Mouse (Mus musculus) intestine, postnatal 0 days (tissue): ENCODE measurements at regions not wholly inside any gene's neighbourhood (a gene's known extent, or its start where the extent isn't known, plus 50 kb on each side); places are given as distances from the start of the nearest gene placed in this dataset.

Source experiments
- ATAC-seq: fragments of 200-750 bp; cut with Nextera tagmentation; 2 replicates; pipeline ENCODE4 v1.8.0; 2017; ENCODE audit warnings: mild to moderate bottlenecking, moderate TSS enrichment, moderate library complexity
- H3K27ac ChIP-seq: fragments of 300-500 bp; sonication (generic); 2 replicates; pipeline ENCODE4 v1.5.1; 2014; ENCODE audit warnings: mild to moderate bottlenecking, low read depth, low read length, moderate library complexity
- H3K27me3 ChIP-seq: fragments of 300-500 bp; sonication (generic); replicated peaks from 2 replicates; pipeline ENCODE4 v1.6.1; 2014; ENCODE audit warnings: low read length, mixed read lengths; ENCODE audit not compliant: control insufficient read depth, insufficient read depth
- H3K36me3 ChIP-seq: fragments of 300-500 bp; sonication (generic); 2 replicates; pipeline ENCODE4 v1.6.1; 2014; ENCODE audit warnings: mild to moderate bottlenecking, moderate library complexity; ENCODE audit not compliant: control insufficient read depth, insufficient read depth
- H3K4me1 ChIP-seq: fragments of 300-500 bp; sonication (generic); replicated peaks from 2 replicates; pipeline ENCODE4 v1.6.1; 2014; ENCODE audit warnings: antibody characterized with exemption, low read length, mixed read lengths; ENCODE audit not compliant: control insufficient read depth, insufficient read depth
- H3K4me2 ChIP-seq: fragments of 300-500 bp; sonication (generic); replicated peaks from 2 replicates; pipeline ENCODE4 v1.6.1; 2014; ENCODE audit warnings: low read depth, mild to moderate bottlenecking, moderate library complexity
- H3K4me3 ChIP-seq: fragments of 300-500 bp; sonication (generic); 2 replicates; pipeline ENCODE4 v1.5.1; 2014; ENCODE audit warnings: low read depth, low read length
- H3K9ac ChIP-seq: fragments of 300-500 bp; sonication (generic); 2 replicates; pipeline ENCODE4 v1.6.1; 2014; ENCODE audit warnings: mild to moderate bottlenecking, low read depth, low read length
- H3K9me3 ChIP-seq: fragments of 300-500 bp; sonication (generic); 2 replicates; pipeline ENCODE4 v1.6.1; 2016; ENCODE audit warnings: mixed run types; ENCODE audit not compliant: control insufficient read depth
- CTCF ChIP-seq: sonication (generic); IDR thresholded peaks from 2 replicates; pipeline ENCODE4 v1.5.1; 2016; ENCODE audit warnings: low read depth, mild to moderate bottlenecking, control low read depth, antibody characterized with exemption, moderate library complexity
- WGBS: fragments of 180-500 bp; shearing (Covaris S2); extraction: QIAGEN DNeasy Blood & Tissue Kit; methylation state at CpG from one replicate; pipeline ENCODE4 v1.1.7; 2014; 5-methylcytosine and 5-hydroxymethylcytosine counted together

DNA sequence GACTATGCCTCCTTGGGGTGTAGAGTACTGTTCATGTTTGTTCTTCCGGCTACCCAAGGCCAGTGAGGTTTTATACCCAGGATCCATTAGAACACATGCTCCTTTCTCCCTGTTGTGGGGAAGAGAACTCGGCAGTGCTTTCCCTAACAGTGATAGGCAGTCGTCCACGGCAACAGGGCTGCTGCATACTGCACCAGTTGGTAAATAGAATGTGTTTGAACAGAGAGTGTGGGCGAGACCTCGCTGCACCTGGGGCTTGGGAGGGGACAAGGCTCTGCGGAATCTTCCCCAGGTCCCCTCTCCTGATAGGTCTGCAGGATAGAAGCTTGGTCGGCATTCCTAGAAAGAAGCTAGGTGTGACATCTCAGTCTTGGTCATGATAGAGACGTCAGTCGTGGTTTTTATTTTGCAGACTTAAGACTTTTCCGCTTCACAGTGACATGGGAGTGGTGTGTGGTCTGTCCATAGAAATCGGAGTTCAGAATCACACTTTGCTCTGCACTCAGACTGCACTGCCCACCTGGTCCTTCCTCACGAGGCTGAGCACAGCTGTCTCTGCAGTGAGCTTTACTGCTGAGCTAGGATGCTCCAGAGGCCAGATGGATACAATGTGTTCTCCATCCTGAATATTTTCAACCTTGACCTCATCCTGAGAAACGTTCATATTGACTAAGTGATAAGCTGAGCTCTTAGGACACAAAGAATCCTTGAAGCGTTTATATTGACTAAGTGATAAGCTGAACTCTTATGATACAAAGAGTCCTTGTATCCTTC is 162.8 kb upstream of the Ubl3 start:
- peak; percentile 47 for ATAC-seq
- no peaks in the 10 kb centered on the region; the same call in 1 of the 2 replicates for H3K9me3 ChIP-seq
- no peak overlapping the region for H3K27ac ChIP-seq
- H3K4me3 ChIP-seq: no peak overlapping the region
- H3K4me1 ChIP-seq: no peaks in the 10 kb centered on the region
- H3K4me2 ChIP-seq: no peak overlapping the region
- WGBS: 37% methylated on average over 15 of the region's 15 CpGs
- H3K27me3 ChIP-seq: no peaks in the 10 kb centered on the region
- no peaks in the 10 kb centered on the region for H3K36me3 ChIP-seq
- no peak overlapping the region for H3K9ac ChIP-seq
- TF ChIP-seq CTCF: no peak

DNA sequence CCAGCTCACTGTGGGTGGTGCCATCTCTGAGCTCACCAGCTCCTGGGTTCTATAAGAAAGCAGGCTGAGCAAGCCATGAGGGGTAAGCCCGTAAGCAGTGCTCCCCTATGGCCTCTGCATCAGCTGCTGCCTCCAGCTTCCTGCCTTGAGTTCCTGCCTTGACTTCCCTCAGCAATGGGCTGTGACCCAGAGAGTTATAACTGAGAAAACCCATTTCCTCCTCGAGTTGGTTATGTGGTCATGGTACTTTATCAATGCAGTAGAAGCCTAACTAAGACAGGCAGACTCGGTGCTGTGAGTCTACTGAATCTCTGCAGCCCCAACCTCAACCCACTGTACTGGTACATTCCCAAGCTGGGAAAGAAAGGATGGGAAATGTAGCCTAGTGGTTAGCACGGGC is 162.2 kb upstream of the Ubl3 start:
- no peak for ATAC-seq
- H3K4me1 ChIP-seq: no peaks in the 10 kb centered on the region
- H3K4me2 ChIP-seq: no peak overlapping the region
- no peak for TF ChIP-seq CTCF
- H3K27me3 ChIP-seq: no peaks in the 10 kb centered on the region
- no peaks in the 10 kb centered on the region; the same call in 1 of the 2 replicates for H3K9me3 ChIP-seq
- H3K27ac ChIP-seq: no peak overlapping the region
- no peak overlapping the region for H3K9ac ChIP-seq
- no peaks in the 10 kb centered on the region for H3K36me3 ChIP-seq
- H3K4me3 ChIP-seq: no peak overlapping the region
- 63% methylated on average over 4 of the region's 4 CpGs for WGBS

DNA sequence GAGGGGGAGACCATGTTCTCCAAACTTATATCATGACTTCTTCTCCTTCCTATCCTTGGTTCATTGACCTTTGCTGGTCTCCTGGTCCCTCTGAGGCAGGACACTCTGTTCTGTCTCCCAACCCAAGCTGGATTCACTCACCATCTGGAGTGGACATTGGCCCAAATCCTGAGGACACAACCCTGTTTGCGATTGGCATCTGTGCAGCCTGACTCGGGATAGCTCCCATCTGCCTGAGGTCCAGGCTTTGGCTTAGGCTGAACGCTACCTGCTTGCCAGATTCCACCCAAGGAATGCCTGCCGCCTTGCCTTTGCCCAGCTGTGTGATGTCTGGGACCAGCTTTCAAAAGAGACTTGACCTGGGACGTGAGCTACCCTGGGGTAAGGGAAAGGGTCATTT is 161.2 kb upstream of the Ubl3 start:
- Histone ChIP-seq H3K9me3 (no peaks in the 10 kb centered on the region; the same call in 1 of the 2 replicates), H3K36me3 (no peaks in the 10 kb centered on the region), H3K27ac (no peak overlapping the region), H3K4me1 (no peaks in the 10 kb centered on the region), H3K4me3 (no peak overlapping the region), H3K27me3 (no peaks in the 10 kb centered on the region), H3K9ac (no peak overlapping the region), H3K4me2 (no peak overlapping the region)
- no peak for TF ChIP-seq CTCF
- WGBS: 91% methylated on average over 5 of the region's 5 CpGs
- ATAC-seq: no peak

DNA sequence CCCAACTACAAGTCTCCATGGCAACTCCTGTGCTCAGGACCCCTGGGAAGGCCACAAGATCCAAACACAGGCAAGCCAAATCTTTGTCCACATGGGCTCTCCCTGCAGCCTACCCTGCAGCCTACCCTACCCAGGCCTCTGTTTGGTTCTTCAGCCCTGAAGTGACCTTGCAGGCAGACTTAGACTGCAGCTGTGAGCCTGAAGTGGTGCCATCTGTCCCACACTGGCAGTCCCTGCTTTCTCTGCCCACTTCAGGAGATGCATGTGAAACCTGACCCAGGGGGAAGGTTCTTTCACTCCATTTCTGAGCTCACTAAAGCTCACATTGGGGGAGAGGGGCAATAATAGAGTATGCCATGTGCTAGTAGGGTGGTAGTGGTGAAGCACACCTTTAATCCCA is 160.4 kb upstream of the Ubl3 start:
- Histone ChIP-seq H3K9ac (no peak overlapping the region), H3K27ac (no peak overlapping the region), H3K4me1 (no peaks in the 10 kb centered on the region; the same call in 1 of the 2 replicates), H3K9me3 (no peaks in the 10 kb centered on the region; the same call in 1 of the 2 replicates), H3K4me2 (no peak overlapping the region), H3K27me3 (no peaks in the 10 kb centered on the region), H3K4me3 (no peak overlapping the region), H3K36me3 (no peaks in the 10 kb centered on the region)
- ATAC-seq: no peak
- TF ChIP-seq CTCF: no peak

DNA sequence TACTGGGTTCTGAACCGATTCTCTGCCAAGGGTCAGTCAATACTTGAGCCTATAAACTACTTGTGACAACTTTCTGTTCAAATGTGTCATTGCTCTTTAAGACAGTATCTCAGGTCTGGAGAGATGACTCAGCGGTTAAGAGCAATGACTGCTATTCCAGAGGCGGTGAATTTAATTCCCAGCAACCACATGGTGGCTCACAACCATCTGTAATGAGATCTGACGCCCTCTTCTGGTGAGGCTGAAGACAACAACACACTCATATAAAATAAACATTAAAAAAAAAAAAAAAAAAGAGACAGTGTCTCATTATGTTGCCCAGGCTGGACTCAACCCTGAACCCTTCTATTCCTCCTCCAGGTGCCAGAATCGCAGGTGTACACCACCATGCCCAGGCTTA is 159.0 kb upstream of the Ubl3 start:
- no peaks in the 10 kb centered on the region for H3K9me3 ChIP-seq
- no peak overlapping the region for H3K9ac ChIP-seq
- 80% methylated on average over 5 of the region's 5 CpGs for WGBS
- no peaks in the 10 kb centered on the region for H3K27me3 ChIP-seq
- 0 out of 2 replicates have a peak, but pooled peaks have one; percentile 14 for TF ChIP-seq CTCF
- no peak for ATAC-seq
- H3K4me1 ChIP-seq: no peaks in the 10 kb centered on the region; the same call in 1 of the 2 replicates
- no peaks in the 10 kb centered on the region for H3K36me3 ChIP-seq
- H3K4me3 ChIP-seq: no peak overlapping the region
- H3K4me2 ChIP-seq: no peak overlapping the region
- no peak overlapping the region for H3K27ac ChIP-seq

DNA sequence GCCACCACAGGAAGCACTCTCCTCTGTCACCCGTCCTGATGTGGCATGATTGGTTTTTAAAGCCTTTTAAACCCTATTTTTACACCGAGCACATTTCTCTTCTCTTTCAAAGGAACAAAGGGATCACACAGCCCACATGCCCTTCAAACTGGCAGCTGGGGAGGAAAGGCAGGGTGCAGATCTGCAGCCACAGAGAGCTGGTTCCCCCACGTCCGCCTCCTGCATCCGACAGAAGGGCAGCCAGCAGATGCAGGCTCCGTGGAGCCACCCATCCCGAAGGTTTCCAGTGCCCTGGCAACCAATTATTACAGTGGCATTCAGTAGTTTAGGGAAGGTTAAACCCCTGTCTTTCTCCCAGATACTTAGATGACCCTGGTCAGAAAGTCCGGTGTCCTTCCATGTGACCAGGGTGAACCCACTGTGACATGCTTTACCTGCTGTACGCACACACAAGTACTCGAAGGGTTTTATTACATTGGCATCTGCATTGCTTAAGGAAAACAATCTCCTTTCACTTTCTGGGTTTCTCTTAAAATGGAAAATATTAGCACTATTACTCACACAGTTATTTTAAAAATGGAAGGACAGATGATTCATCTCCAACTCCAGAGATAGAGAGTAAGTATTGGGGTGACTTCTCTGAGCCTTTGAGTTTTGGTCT is 156.7 kb upstream of the Ubl3 start:
- Histone ChIP-seq H3K36me3 (no peaks in the 10 kb centered on the region), H3K9me3 (no peaks in the 10 kb centered on the region), H3K27me3 (no peaks in the 10 kb centered on the region), H3K4me1 (no peaks in the 10 kb centered on the region; the same call in 1 of the 2 replicates), H3K9ac (no peak overlapping the region), H3K4me2 (no peak overlapping the region), H3K27ac (no peak overlapping the region), H3K4me3 (no peak overlapping the region)
- ATAC-seq: no peak
- WGBS: 37% methylated on average over 10 of the region's 10 CpGs
- TF ChIP-seq CTCF: no peak
